Mouse (Mus musculus) limb, embryonic 10.5 days (tissue): ENCODE measurements around the gene Pomp. TPM values are rescaled to one million over a fixed set of nuclear protein-coding genes. Genes with fewer than 3 reads are reported as not detected.

Experiments
- DNase-seq: peaks from one replicate; pipeline ENCODE4 v3.0.0-alpha.2; 2017; ENCODE audit warnings: low spot score
- H3K27ac ChIP-seq: fragments of 300-500 bp; sonication (generic); 2 replicates; pipeline ENCODE4 v1.5.1; 2016; ENCODE audit warnings: mild to moderate bottlenecking
- H3K27me3 ChIP-seq: fragments of 300-500 bp; sonication (generic); 2 replicates; pipeline ENCODE4 v1.6.1; 2016; ENCODE audit warnings: low read depth, mild to moderate bottlenecking; ENCODE audit not compliant: poor library complexity, severe bottlenecking
- H3K36me3 ChIP-seq: fragments of 300-500 bp; sonication (generic); 2 replicates; pipeline ENCODE4 v1.6.1; 2016; ENCODE audit warnings: mild to moderate bottlenecking, moderate library complexity
- H3K4me1 ChIP-seq: fragments of 300-500 bp; sonication (generic); 2 replicates; pipeline ENCODE4 v1.6.1; 2016
- H3K4me3 ChIP-seq: fragments of 300-500 bp; sonication (generic); 2 replicates; pipeline ENCODE4 v1.5.1; 2016; ENCODE audit warnings: mild to moderate bottlenecking, moderate library complexity
- H3K9me3 ChIP-seq: fragments of 300-500 bp; sonication (generic); replicated peaks from 2 replicates; pipeline ENCODE4 v1.6.1; 2016; ENCODE audit warnings: mild to moderate bottlenecking
- WGBS: fragments of 180-500 bp; shearing (Covaris S2); methylation state at CpG from one replicate; pipeline ENCODE4 v1.1.7; 2016; 5-methylcytosine and 5-hydroxymethylcytosine counted together
- polyA plus RNA-seq: library from polyadenylated mRNA; unstranded; fragments of >200 nt; fragmentation: Nextera tagmentation; extraction: Ambion mirVana; gene quantifications from 2 replicates; pipeline ENCODE4 v1.2.1, GENCODE M21; 2016

Gene Pomp
- polyA plus RNA-seq, 1 experiment from 2014 or later, result 467 TPM

DNA sequence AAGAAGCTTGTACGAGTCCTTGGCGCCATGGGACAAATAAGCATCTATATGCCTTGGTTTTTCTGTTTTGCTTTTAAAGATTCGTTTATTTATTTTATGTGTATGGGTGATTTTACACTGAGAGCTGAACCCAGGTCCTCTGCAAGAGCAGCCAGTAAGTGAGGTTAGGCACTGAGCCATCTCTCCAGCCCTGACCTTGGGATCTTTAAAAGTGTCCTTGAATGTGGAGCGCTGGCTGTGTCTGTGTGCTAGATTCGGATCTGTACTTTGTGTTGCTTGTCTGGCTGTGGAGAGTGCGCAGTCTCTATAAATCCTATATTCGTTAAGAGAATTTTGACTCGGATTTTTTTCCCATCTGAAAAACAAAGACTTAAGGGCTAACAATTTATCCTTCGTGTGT is 55.9 kb downstream of the Pomp start:
- Histone ChIP-seq H3K4me1 (peaks cover 14% of the 10 kb centered on the region), H3K4me3 (no peak overlapping the region), H3K27ac (no peak overlapping the region), H3K27me3 (no peaks in the 10 kb centered on the region), H3K9me3 (no peaks in the 10 kb centered on the region), H3K36me3 (no peaks in the 10 kb centered on the region)
- DNase-seq, result no peak
- WGBS, result 88% methylated on average over 9 of the region's 9 CpGs

DNA sequence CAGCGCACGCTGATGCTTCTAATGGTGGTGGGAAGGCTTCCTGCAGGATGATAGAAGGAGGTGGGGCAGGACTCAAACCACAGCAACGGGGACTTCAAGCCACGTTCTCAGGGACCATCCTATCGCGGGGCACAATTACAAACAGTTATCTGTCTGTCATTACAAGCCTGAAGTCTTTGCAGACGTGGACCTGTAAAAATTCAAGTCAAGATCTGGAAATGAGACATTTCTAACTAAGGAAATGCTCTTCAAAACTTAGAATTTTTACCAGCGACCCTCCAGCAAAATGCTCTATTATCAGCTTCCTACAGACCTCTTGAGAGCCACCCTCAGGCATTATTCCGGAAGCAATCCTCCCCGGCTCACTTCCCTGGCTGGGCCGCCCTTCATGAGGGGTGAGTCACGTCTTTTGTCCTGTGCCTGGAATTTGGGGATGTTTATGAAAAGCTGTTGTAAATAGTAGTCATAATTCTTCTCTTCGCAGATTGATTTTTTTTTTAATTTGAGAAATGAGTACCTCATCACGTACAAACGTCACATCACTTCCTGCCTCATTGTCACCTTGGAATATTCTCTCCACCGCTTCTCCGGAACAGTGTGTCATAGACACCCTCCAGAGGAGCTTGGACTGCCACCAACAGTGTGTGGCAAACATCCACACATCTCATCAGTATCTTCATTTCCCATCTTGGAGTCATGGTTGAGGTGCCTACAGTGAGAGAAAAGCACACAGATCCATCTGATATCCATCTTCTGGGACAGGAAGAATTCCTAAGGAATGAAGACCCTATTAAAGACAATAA is 58.0 kb downstream of the Pomp start:
- WGBS, result 76% methylated on average over 17 of the region's 17 CpGs

DNA sequence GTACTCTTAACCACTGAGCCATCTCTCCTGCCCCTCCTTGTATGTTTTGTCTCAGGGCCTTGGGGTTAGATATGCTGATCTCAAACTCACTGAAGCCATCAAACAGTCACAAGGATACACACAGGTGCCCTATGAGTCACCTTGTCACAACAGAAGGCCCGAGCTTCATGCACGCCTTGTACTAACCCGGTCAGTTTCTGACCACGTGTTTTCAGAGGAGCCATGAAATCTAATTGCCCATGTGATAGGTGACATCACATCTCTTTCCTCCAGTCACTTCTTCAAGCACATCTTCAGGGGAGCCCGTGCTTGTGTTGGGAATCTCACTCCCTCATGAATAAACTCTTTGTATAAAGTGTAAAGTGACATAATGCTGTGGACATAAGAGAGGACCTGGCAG is 64.4 kb downstream of the Pomp start:
- Histone ChIP-seq H3K4me1 (no peaks in the 10 kb centered on the region), H3K9me3 (no peaks in the 10 kb centered on the region), H3K36me3 (no peaks in the 10 kb centered on the region), H3K27ac (no peak overlapping the region), H3K27me3 (no peaks in the 10 kb centered on the region), H3K4me3 (no peak overlapping the region)
- no peak for DNase-seq
- WGBS, result 87% methylated on average over 5 of the region's 5 CpGs

More for the DNA sequence above, 58.0 kb downstream of the Pomp start:
- Histone ChIP-seq H3K27me3 (no peaks in the 10 kb centered on the region), H3K36me3 (no peaks in the 10 kb centered on the region), H3K27ac (no peak overlapping the region), H3K4me3 (no peak overlapping the region), H3K9me3 (no peaks in the 10 kb centered on the region), H3K4me1 (peaks cover 11% of the 10 kb centered on the region)
- no peak for DNase-seq

Other genes starting within 250 kb of the Pomp start
- 11.8 and 12.1 TPM in 2 replicates for gene Flt1, start 134.4 kb upstream of the Pomp start, polyA plus RNA-seq
- 1.3 and 2.4 TPM in 2 replicates for gene Slc46a3, start 34.4 kb downstream of the Pomp start, polyA plus RNA-seq
- gene Mtus2, start 96.9 kb downstream of the Pomp start, polyA plus RNA-seq, result 3.0 and 3.4 TPM in 2 replicates